Mouse (Mus musculus) lung, adult 2 months (tissue): ENCODE results near the gene Mthfd1l. TPM values are rescaled to one million over a fixed set of nuclear protein-coding genes. Genes with fewer than 3 reads are reported as not detected.

Experiments
- DNase-seq: peaks from one replicate; pipeline ENCODE4 v3.0.0; 2022
- H3K4me1 ChIP-seq: fragments of 200-500 bp; 2 replicates; pipeline ENCODE4 v1.6.1; 2011; ENCODE audit warnings: low read length; ENCODE audit not compliant: control insufficient read depth, insufficient read depth
- H3K4me3 ChIP-seq: fragments of 200-500 bp; replicated peaks from 2 replicates; pipeline ENCODE3; 2011; ENCODE audit warnings: low read depth, mild to moderate bottlenecking, control low read depth, low read length; ENCODE audit errors: extremely low read depth
- CTCF ChIP-seq: fragments of 200-500 bp; IDR thresholded peaks from 2 replicates; pipeline ENCODE4 v1.5.1; 2011; ENCODE audit warnings: mild to moderate bottlenecking, low read length, control low read depth; ENCODE audit not compliant: insufficient read depth
- POLR2A ChIP-seq: fragments of 200-500 bp; IDR thresholded peaks from 2 replicates; pipeline ENCODE4 v1.6.1; 2011; ENCODE audit warnings: low read depth, mild to moderate bottlenecking, control low read depth, low read length, borderline replicate concordance; ENCODE audit errors: extremely low read depth
- WGBS: fragments of 180-500 bp; shearing (Covaris S2); methylation state at CpG from one replicate; pipeline ENCODE4 v1.1.7; 2018; 5-methylcytosine and 5-hydroxymethylcytosine counted together
- polyA plus RNA-seq: library from polyadenylated mRNA; depleted of rRNA; stranded (reverse); fragments of >200 nt; gene quantifications from 2 replicates; pipeline ENCODE4 v1.2.3, GENCODE M21; 2012; rRNA removed

Mthfd1l gene
- polyA plus RNA-seq: 1.1 and 1.2 TPM in 2 replicates

DNA sequence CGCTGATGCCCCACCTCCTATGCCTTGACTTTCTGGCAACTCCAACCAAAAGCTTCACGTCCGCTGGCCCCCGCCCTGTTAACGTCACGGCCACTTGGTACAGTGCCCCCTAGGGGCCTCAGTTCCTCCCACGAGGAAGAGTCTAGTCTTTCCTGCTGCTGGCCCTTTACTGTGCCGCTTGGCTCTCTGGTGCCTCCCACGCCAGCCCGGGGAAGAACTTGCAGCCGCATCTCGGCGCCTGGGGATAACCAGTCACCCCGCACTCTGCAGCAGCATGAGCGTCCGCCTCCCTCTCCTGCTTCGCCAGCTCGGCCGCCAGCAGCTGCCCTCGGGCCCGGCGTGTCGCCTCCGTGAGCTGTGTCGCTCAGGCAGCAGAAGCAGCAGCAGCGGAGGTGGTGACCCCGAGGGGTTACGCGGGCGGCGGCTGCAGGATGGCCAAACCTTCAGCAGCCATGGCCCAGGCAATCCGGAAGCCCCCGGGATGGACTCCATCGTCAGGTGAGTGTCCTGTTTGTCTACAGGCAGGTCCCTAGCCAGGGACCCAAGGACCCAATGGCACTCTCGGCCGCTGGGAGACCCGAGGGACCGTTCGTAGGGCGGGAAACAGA, at the start of gene Mthfd1l:
Mthfd1l (plus strand) TSS at position 138 of the 608 bp plus-strand sequence.
- TF ChIP-seq CTCF (peak; percentile 60), POLR2A (peak; percentile 40; the same call in 1 of the 2 replicates)
- WGBS: under 1% methylated on average over 40 of the region's 40 CpGs
- Histone ChIP-seq H3K4me3 (peak within 1 kb of the TSS; percentile 89), H3K4me1 (no peaks in the 10 kb centered on the region)
- peak; percentile 77 for DNase-seq

DNA sequence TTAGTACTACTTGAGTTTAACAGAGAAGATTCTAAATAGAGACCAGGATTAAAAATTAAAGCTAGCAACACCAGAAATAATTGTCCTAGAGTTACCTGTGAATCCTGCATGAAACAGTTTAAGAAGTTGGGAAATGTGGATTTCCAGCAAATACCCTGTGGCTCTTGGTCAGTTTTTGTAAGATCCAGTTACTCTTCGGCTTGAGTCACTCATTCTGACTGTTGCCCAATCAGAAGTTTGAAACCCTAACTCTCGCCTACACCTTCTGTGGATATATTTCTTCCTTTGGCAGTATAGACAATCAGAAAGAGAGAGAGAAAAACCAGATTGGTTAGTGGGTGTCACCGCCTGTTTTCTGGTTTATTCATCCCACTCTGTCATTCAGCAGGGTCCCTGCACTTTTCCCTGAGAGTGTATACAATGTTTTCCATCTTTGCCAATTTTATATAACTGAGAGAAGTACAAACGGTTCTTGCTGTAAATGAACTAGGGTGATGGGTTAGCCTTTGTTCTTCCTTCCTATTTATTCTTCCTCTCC, 44.8 kb upstream of the Mthfd1l start:
- H3K4me1 ChIP-seq: no peaks in the 10 kb centered on the region
- TF ChIP-seq CTCF (no peak), POLR2A (no peak)
- no peak overlapping the region for H3K4me3 ChIP-seq
- DNase-seq: no peak
- WGBS: 81% methylated on average over 4 of the region's 4 CpGs

DNA sequence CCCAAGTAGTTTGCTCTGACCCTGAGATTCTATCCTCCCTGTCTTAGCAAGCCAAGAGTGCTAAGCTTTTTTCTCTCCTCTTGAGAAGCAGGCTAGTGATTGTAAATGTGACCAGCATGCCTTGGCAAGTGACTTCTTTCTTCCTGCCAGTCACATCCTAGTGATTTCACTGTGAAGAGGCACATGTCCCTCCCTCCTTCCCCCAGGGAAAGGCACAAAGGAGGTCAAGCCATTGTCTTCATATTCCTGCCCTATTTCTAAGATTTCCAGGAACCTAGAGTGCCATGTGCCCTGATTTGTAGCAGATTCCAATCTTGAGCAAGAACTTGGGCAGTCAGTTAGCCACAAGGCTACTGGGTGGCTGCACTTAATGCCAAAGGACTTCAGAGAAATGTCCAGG, 41.1 kb upstream of the Mthfd1l start:
- TF ChIP-seq POLR2A (no peak), CTCF (no peak)
- DNase-seq: no peak
- H3K4me1 ChIP-seq: no peaks in the 10 kb centered on the region
- H3K4me3 ChIP-seq: no peak overlapping the region

DNA sequence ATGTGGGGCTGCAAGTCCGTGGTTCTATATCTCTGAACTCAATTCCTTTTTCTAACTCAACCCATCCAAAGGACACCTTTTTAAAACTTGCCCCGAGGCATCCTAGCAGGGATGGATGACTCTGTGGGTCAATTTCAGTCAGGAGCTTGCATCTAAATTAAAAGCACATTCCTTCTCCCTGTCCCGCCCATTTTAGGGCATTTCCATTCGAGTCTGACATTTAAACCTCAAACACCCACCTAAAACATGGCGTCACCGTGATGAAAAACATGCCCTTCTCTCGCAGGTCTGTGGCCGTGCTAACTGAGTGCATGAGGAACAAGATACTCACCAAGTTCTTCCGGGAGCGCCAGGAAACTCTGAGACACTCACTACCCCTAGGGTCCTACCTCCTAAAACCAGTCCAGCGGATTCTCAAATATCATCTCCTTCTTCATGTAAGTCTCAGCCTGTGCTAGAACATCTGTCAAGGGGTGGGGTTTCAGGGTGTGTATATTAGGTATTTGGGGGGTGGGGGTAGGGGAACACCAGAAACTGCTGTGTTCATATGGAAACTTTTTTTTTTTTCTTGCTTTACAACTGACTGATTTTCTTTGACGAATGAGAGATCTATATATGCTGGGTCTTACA, 39.5 kb upstream of the Mthfd1l start:
- Histone ChIP-seq H3K4me1 (no peaks in the 10 kb centered on the region), H3K4me3 (no peak overlapping the region)
- WGBS: 85% methylated on average over 12 of the region's 12 CpGs
- TF ChIP-seq CTCF (no peak), POLR2A (no peak)
- DNase-seq: no peak

DNA sequence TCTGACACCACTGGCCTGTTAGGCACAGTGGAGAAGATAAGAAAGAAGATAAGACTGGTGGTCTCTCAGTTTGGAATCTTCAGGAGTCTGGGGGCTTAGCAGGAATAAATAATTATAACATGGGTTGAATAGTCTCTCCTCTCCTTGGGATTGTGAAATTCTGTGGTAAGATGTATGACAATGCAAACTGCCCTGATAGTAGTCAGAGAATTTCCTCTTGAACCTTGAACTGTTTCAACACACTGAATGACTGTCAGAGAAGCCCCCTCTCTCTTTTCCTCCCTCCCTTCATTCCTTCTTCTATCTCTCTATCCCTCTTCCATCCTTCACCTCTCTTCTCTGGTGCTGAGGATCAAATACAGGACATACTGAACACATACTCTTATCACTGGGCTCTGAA, 36.1 kb upstream of the Mthfd1l start:
- peaks cover 3% of the 10 kb centered on the region; the same call in 1 of the 2 replicates for H3K4me1 ChIP-seq
- TF ChIP-seq POLR2A (no peak), CTCF (no peak)
- H3K4me3 ChIP-seq: no peak overlapping the region
- no peak for DNase-seq

DNA sequence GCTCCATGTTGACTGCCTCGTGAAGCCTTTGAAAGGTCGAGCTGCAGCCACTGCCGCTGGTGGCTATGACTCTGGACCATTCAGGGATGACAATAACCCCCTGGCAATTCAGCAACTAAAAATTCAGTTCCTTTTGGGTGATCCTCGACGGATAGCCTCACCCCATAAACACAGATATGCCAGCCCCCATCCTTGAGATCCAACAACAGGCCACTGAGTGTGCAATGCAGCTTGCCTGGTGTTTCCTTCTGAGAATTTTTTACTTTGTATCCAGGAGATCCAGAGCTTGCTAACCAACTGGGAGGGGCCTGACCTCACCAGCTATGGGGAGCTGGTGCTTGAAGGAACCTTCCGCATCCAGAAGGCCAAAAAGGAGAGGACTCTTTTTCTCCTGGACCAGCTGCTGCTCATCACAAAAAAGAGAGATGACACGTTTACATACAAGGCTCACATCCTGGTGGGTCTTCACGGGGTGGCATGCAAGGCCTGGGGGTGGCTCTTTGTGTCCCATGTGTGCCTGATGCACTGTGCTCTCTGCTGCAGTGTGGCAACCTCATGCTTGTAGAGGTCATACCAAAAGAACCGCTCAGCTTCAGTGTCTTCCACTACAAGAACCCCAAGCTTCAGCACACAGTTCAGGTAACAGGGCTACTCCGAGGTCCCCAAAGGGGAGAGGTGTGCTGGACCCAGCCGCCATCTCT, 32.9 kb upstream of the Mthfd1l start:
- WGBS: 92% methylated on average over 11 of the region's 11 CpGs
- no peak for TF ChIP-seq CTCF
- no peak for TF ChIP-seq POLR2A
- Histone ChIP-seq H3K4me1 (peaks cover 3% of the 10 kb centered on the region; the same call in 1 of the 2 replicates), H3K4me3 (no peak overlapping the region)
- DNase-seq: no peak

DNA sequence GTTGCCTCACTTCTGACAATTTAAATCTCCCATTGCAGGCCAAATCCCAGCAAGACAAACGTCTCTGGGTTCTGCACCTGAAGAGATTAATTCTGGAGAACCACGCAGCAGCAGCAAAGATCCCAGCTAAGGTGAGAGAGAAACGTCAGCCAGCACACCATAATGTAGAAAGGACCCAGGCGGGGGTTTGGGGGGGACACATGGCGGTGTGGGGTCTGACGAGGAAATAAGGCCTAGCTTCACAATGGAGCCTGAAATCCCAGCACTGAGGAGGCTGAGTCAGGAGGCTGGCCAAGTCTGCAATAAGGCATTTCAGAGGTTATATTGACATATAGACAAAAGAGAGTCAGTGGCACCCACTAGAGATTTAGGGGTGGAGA, 32.3 kb upstream of the Mthfd1l start:
- no peak overlapping the region for H3K4me3 ChIP-seq
- WGBS: 84% methylated on average over 6 of the region's 6 CpGs
- DNase-seq: no peak
- peaks cover 3% of the 10 kb centered on the region; the same call in 1 of the 2 replicates for H3K4me1 ChIP-seq
- TF ChIP-seq CTCF (no peak), POLR2A (no peak)

DNA sequence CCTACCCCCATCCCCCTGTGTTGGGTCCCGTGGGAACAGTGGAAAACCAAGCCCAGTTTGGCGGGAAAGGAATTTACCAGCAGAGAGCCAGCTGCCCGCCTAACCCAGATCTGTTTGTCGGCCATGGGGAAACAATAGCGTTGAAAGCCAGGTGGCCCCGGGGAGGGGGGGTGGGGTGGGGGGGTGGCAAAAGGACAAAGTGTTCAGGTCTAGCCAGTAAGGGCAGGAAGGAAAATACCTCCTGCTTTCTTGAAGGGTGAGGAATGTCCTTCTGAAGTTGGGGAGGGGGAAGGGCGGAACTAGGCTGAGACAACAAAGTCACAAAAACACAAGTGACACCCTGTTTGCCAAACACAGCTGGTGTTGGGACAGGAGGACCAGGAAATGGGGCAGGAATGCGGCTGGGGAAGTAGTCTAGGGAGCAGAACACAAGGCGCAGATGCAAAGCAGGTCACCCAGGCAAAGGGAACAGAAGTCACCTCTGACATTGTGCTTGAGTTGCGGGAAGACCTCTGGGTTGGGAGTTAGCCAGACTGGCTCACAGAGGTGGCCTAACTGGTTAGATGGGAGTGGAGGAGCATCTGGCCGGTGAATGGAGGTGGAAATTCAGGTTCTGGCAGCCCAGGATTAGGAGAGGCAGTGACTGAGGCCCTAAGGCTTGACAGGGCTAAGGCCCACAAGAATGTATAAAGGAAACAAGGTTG, 31.7 kb upstream of the Mthfd1l start:
- DNase-seq: peak; percentile 45
- WGBS: 35% methylated on average over 11 of the region's 11 CpGs
- Histone ChIP-seq H3K4me1 (peaks cover 3% of the 10 kb centered on the region; the same call in 1 of the 2 replicates), H3K4me3 (no peak overlapping the region)
- TF ChIP-seq CTCF (no peak), POLR2A (no peak)

DNA sequence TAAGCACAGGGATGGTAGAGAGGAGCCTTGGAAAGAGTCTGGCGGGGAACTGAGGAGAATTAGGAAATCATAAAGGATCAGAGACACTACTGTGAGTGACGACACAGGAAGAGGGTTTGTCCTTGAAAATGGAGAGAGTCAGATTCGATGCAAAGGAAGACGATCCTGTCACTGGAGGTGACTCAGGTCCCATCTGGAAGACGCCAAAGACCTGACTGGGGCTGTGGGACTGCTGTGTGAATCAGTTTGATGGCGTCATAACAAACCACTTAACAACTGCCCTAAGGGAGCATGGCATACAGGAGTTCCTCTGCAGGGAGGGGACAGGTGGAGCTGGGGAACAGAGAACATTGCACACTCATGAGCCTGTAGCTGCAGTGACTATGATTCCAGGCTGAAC, 30.6 kb upstream of the Mthfd1l start:
- Histone ChIP-seq H3K4me1 (peaks cover 3% of the 10 kb centered on the region; the same call in 1 of the 2 replicates), H3K4me3 (no peak overlapping the region)
- WGBS: 63% methylated on average over 6 of the region's 6 CpGs
- no peak for DNase-seq
- TF ChIP-seq POLR2A: no peak
- no peak for TF ChIP-seq CTCF
